Mouse (Mus musculus) thymus, postnatal 10 days (tissue): Measurements from ENCODE around the gene Zc3hc1.

Source experiments
- DNase-seq, 2 experiments: peaks; one replicate each; pipeline ENCODE4 v3.0.0; 2021; ENCODE audit warnings: low spot score in 2 of 2

Gene Zc3hc1

GRCm38 (mm10) chr6:30372627-30373369 lies 18.0 kb downstream of the Zc3hc1 start:
- no peak for DNase-seq

GRCm38 (mm10) chr6:30369291-30369690 lies 21.5 kb downstream of the Zc3hc1 start:
- DNase-seq: no peak

- no peak for DNase-seq
Observed at GRCm38 (mm10) chr6:30363808-30364207, 27.0 kb downstream of the Zc3hc1 start.

- no peak for DNase-seq
Observed at GRCm38 (mm10) chr6:30359762-30360509, 30.9 kb downstream of the Zc3hc1 start.

- peak; percentile 65 to 82 for DNase-seq
Observed at GRCm38 (mm10) chr6:30357561-30358177, 33.2 kb downstream of the Zc3hc1 start.

- no peak for DNase-seq
Observed at GRCm38 (mm10) chr6:30356680-30357079, 34.1 kb downstream of the Zc3hc1 start.

- DNase-seq: no peak
Observed at GRCm38 (mm10) chr6:30356161-30356560, 34.7 kb downstream of the Zc3hc1 start.

GRCm38 (mm10) chr6:30355701-30356100 lies 35.1 kb downstream of the Zc3hc1 start:
- no peak for DNase-seq

- no peak for DNase-seq
Observed at GRCm38 (mm10) chr6:30354760-30355159, 36.1 kb downstream of the Zc3hc1 start.

GRCm38 (mm10) chr6:30353661-30354060 lies 37.2 kb downstream of the Zc3hc1 start:
- DNase-seq: no peak

- no peak for DNase-seq
Observed at GRCm38 (mm10) chr6:30352762-30353161, 38.1 kb downstream of the Zc3hc1 start.

- DNase-seq: peak; percentile 64 to 71
Observed at GRCm38 (mm10) chr6:30351290-30351689, 39.5 kb downstream of the Zc3hc1 start.

GRCm38 (mm10) chr6:30347288-30347801 lies 43.5 kb downstream of the Zc3hc1 start:
- DNase-seq: no peak

GRCm38 (mm10) chr6:30346737-30347136 lies 44.1 kb downstream of the Zc3hc1 start:
- no peak for DNase-seq

GRCm38 (mm10) chr6:30344032-30344431 lies 46.8 kb downstream of the Zc3hc1 start:
- no peak for DNase-seq

GRCm38 (mm10) chr6:30340231-30340873 lies 50.5 kb downstream of the Zc3hc1 start:
- peak; percentile 39 to 47 for DNase-seq

GRCm38 (mm10) chr6:30336912-30337311 lies 53.9 kb downstream of the Zc3hc1 start:
- DNase-seq: peak in 1 of 2 experiments; percentile 23

- DNase-seq: no peak
Observed at GRCm38 (mm10) chr6:30332262-30332661, 58.6 kb downstream of the Zc3hc1 start.

- no peak for DNase-seq
Observed at GRCm38 (mm10) chr6:30330706-30331105, 60.1 kb downstream of the Zc3hc1 start.

- DNase-seq: peak in 1 of 2 experiments; percentile 10
Observed at GRCm38 (mm10) chr6:30325932-30326501, 64.8 kb downstream of the Zc3hc1 start.

GRCm38 (mm10) chr6:30321002-30321401 lies 69.8 kb downstream of the Zc3hc1 start:
- no peak for DNase-seq
